Mouse (Mus musculus): ENCODE data around the gene Cdk17. TPM values are rescaled to one million over a fixed set of nuclear protein-coding genes. Genes with fewer than 3 reads are reported as not detected.

Cdk17 gene
- polyA plus RNA-seq, 1 experiment from 2014 or later, result 45.7 TPM

DNA sequence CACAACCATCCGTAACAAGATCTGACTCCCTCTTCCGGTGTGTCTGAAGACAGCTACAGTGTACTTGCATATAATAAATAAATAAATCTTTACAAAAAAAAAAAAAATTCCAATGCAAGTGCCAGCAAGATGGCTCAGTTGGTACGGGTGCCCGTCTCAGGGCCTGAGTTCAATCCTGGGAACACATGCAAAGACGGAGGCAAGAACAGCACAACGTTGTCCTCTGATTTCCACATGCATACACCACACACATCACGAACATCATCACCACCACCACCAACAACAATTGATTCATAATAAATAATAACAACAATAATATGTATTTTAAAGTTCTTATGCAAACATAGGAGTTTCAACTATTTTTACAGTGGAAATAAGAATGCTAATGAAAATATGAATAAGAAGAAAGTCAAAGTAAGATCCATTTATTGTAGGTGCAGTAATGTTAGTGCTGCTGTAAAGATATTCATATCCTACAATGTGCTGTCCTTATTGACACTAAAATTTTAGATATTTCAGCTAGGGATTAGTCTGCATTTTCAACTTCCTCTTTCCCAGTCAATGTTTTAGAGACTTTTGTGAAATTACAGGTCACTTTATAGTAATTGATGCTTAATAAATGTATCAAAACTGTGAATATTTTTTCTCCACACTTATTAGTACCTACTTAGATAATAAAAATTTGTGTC lies 2.4 kb downstream of the Cdk17 start:
- no peaks in the 10 kb centered on the region for H3K27me3 ChIP-seq
- H3K27ac ChIP-seq (replicated peaks), result peak overlapping the region; percentile 71; the same call in 1 of the 2 replicates
- peak overlapping the region; percentile 58 for H3K4me2 ChIP-seq
- no peak for ATAC-seq (ENCODE audit: low FRiP score, low read depth)
- peak overlapping the region; percentile 98 for H3K4me3 ChIP-seq
- no peaks in the 10 kb centered on the region for H3K9me3 ChIP-seq
- no peaks in the 10 kb centered on the region for H3K36me3 ChIP-seq
- H3K4me1 ChIP-seq (replicated peaks), result peaks cover 37% of the 10 kb centered on the region
- 43% methylated on average over 7 of the region's 7 CpGs for WGBS
- H3K9ac ChIP-seq, result 0 out of 2 replicates have a peak overlapping the region, but pooled peaks have one; percentile 29

DNA sequence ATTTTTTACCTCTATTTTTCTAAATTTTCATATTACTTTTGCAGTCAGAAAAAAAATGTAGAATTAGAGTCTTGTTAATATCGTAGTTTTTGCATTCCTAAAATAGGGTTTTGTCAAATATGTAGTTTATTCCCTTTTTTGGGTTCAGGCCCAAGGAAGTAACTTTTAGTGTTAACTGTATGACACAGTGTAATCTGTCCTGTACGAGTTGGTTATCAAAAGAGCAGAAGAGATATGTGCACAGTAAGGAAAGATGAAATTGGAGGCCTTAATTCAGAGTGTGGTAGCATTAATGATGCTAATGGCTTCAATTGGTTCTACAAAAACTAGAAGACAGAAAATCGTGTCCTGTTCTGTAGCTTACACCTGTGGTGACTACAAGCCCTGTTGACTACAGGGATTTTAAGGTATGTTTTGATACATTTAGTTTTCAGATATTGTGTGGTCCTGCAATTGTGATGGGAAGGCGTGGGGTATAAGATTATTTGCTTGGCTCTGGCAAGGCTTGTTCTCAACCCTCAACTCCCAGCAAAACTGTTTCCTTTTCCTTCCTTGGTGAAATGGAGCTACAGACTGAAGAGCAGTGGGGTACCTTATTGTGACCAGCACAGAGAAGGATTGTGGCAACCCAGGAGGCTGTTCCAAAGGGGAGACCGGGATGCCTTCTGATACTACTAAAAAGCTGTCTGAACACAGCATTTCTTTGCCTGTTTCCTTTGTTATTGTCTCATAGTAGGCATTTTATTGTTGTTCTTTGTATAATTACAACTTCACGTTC lies 3.2 kb downstream of the Cdk17 start:
- WGBS, result 52% methylated on average over 6 of the region's 6 CpGs
- no peak for ATAC-seq (ENCODE audit: low FRiP score, low read depth)
- no peak overlapping the region for H3K4me3 ChIP-seq
- no peaks in the 10 kb centered on the region for H3K36me3 ChIP-seq
- H3K27me3 ChIP-seq, result no peaks in the 10 kb centered on the region
- no peak overlapping the region for H3K27ac ChIP-seq (replicated peaks)
- H3K9me3 ChIP-seq, result no peaks in the 10 kb centered on the region
- no peak overlapping the region for H3K9ac ChIP-seq
- peak overlapping the region; percentile 18 for H3K4me2 ChIP-seq
- peaks cover 41% of the 10 kb centered on the region for H3K4me1 ChIP-seq (replicated peaks)

GRCm38 (mm10) chr10:93165416-93166381 lies 5.0 kb downstream of the Cdk17 start:
- Histone ChIP-seq H3K4me1 (replicated peaks) (peaks cover 41% of the 10 kb centered on the region), H3K9ac (no peak overlapping the region), H3K4me2 (peak overlapping the region; percentile 42), H3K9me3 (no peaks in the 10 kb centered on the region), H3K36me3 (no peaks in the 10 kb centered on the region), H3K4me3 (peak overlapping the region; percentile 7; the same call in 1 of the 2 replicates), H3K27ac (replicated peaks) (peak overlapping the region; percentile 58; the same call in 1 of the 2 replicates), H3K27me3 (no peaks in the 10 kb centered on the region)
- no peak for ATAC-seq (ENCODE audit: low FRiP score, low read depth)
- WGBS, result 10% methylated on average over 14 of the region's 14 CpGs

DNA sequence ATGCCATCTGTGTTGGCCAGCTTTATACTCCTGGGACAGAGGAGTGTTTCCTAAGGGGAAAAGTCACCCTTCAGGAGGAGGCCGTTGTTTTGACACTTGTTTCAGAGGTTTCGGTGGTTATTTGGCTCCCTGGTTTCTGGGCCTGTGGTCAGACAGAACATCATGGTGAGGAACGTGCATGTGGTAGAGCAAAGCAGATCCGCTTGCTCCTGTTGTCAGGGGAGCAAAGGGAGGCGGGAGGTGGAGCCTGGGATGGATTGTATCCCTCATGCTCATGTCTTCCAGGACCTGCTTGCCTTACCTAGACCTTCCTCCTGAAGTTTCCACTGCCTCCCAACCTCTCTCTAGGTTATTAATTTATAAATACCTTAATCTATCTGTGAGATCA lies 5.7 kb downstream of the Cdk17 start:
- ATAC-seq (ENCODE audit: low FRiP score, low read depth), result no peak
- peak overlapping the region; percentile 58; the same call in 1 of the 2 replicates for H3K27ac ChIP-seq (replicated peaks)
- H3K4me1 ChIP-seq (replicated peaks), result peaks cover 41% of the 10 kb centered on the region
- WGBS, result 6% methylated on average over 5 of the region's 5 CpGs
- no peak overlapping the region for H3K9ac ChIP-seq
- peak overlapping the region; percentile 7; the same call in 1 of the 2 replicates for H3K4me3 ChIP-seq
- no peaks in the 10 kb centered on the region for H3K36me3 ChIP-seq
- H3K27me3 ChIP-seq, result no peaks in the 10 kb centered on the region
- peak overlapping the region; percentile 42 for H3K4me2 ChIP-seq
- H3K9me3 ChIP-seq, result no peaks in the 10 kb centered on the region

- no peaks in the 10 kb centered on the region for H3K9me3 ChIP-seq
- H3K36me3 ChIP-seq, result no peaks in the 10 kb centered on the region
- H3K4me3 ChIP-seq, result no peak overlapping the region
- ATAC-seq (ENCODE audit: low FRiP score, low read depth), result no peak
- no peak overlapping the region for H3K9ac ChIP-seq
- H3K27ac ChIP-seq (replicated peaks), result no peak overlapping the region
- H3K27me3 ChIP-seq, result no peaks in the 10 kb centered on the region
- H3K4me2 ChIP-seq, result no peak overlapping the region
- WGBS, result 70% methylated on average over 6 of the region's 6 CpGs
- peaks cover 41% of the 10 kb centered on the region for H3K4me1 ChIP-seq (replicated peaks)
These were observed 6.6 kb downstream of the Cdk17 start for GRCm38 (mm10) chr10:93167311-93167710.

GRCm38 (mm10) chr10:93168067-93168466 lies 7.4 kb downstream of the Cdk17 start:
- no peak for ATAC-seq (ENCODE audit: low FRiP score, low read depth)
- 29% methylated on average over 4 of the region's 4 CpGs for WGBS
- no peaks in the 10 kb centered on the region for H3K9me3 ChIP-seq

DNA sequence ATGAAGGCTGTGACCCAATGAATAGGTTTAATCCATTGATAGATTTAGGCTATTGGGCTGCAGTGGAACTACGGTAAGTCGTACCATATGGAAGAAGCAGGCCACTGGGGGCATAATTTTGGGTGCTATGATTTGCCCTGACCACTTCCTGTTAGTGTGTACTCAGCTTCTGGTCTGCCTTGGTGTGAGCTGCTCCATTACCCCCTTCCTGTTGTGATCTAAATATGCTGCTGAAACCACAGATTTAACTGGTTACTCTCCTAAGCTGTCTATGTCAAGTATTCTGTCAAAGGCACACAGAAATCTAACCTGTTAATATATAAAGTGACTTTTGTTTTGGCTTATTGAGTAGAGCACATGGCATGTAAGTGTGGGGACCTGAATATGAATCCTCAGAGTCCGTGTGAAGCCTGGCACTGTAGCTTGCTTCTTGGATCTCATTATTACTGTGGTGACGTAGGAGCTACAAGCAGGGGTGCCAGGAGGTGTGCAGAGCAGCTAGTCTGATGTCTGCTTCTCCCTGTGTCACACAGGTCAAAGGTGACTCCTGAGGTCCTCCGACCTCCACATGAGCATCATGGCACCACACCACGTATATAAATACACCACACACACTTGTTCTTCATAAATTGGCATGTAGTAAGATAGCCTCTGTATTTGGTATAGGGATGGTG lies 10.6 kb downstream of the Cdk17 start:
- Histone ChIP-seq H3K9me3 (no peaks in the 10 kb centered on the region), H3K36me3 (0 out of 2 replicates have a peak, but pooled peaks cover 2% of the 10 kb centered on the region), H3K27me3 (no peaks in the 10 kb centered on the region), H3K4me2 (no peak overlapping the region), H3K9ac (no peak overlapping the region), H3K27ac (replicated peaks) (no peak overlapping the region), H3K4me3 (no peak overlapping the region), H3K4me1 (replicated peaks) (peaks cover 11% of the 10 kb centered on the region)
- no peak; the same call in 1 of the 2 replicates for ATAC-seq (ENCODE audit: low FRiP score, low read depth)
- WGBS, result 67% methylated on average over 6 of the region's 6 CpGs

More at GRCm38 (mm10) chr10:93168067-93168466, 7.4 kb downstream of the Cdk17 start:
- Histone ChIP-seq H3K4me2 (no peak overlapping the region), H3K27me3 (no peaks in the 10 kb centered on the region), H3K27ac (replicated peaks) (0 out of 2 replicates have a peak overlapping the region, but pooled peaks have one; percentile 15), H3K9ac (no peak overlapping the region), H3K4me1 (replicated peaks) (peaks cover 36% of the 10 kb centered on the region), H3K4me3 (no peak overlapping the region), H3K36me3 (0 out of 2 replicates have a peak, but pooled peaks cover 2% of the 10 kb centered on the region)

GRCm38 (mm10) chr10:93177471-93177870 lies 16.8 kb downstream of the Cdk17 start:
- no peak for ATAC-seq (ENCODE audit: low FRiP score, low read depth)
- 79% methylated on average over 5 of the region's 5 CpGs for WGBS
- Histone ChIP-seq H3K36me3 (0 out of 2 replicates have a peak, but pooled peaks cover 2% of the 10 kb centered on the region), H3K4me1 (replicated peaks) (peaks cover 3% of the 10 kb centered on the region; the same call in 1 of the 2 replicates), H3K27me3 (no peaks in the 10 kb centered on the region), H3K4me2 (no peak overlapping the region), H3K9me3 (no peaks in the 10 kb centered on the region), H3K27ac (replicated peaks) (no peak overlapping the region), H3K4me3 (no peak overlapping the region), H3K9ac (no peak overlapping the region)

- 74% methylated on average over 4 of the region's 4 CpGs for WGBS
- no peak for ATAC-seq (ENCODE audit: low FRiP score, low read depth)
- Histone ChIP-seq H3K4me1 (replicated peaks) (peaks cover 3% of the 10 kb centered on the region; the same call in 1 of the 2 replicates), H3K4me3 (no peak overlapping the region), H3K36me3 (0 out of 2 replicates have a peak, but pooled peaks cover 1% of the 10 kb centered on the region), H3K4me2 (no peak overlapping the region), H3K9me3 (no peaks in the 10 kb centered on the region), H3K27ac (replicated peaks) (no peak overlapping the region), H3K9ac (no peak overlapping the region), H3K27me3 (no peaks in the 10 kb centered on the region)
These were observed 17.2 kb downstream of the Cdk17 start for GRCm38 (mm10) chr10:93177874-93178273.

DNA sequence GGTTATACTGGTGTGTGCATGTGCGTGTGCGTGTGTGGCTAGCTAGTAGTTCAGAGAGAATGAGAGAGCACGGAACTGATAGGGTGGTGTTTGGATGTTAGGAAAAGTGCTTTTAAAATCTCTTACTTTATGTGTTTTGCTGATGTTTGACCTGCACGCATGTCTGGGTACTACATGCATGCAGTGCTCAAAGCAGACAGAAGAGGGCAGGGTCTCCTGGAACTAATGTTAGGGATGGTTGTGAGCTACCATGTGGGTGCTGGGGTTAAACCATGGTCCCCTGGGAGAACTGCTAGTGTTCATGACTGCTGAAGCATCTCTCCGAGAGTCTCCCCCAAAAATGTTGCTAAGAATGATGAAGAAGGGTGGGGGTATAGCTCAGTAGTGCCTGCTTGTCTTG lies 18.0 kb downstream of the Cdk17 start:
- Histone ChIP-seq H3K4me3 (no peak overlapping the region), H3K9me3 (no peaks in the 10 kb centered on the region), H3K27me3 (no peaks in the 10 kb centered on the region), H3K4me1 (replicated peaks) (peaks cover 3% of the 10 kb centered on the region; the same call in 1 of the 2 replicates), H3K36me3 (no peaks in the 10 kb centered on the region), H3K27ac (replicated peaks) (no peak overlapping the region), H3K9ac (no peak overlapping the region), H3K4me2 (no peak overlapping the region)
- no peak for ATAC-seq (ENCODE audit: low FRiP score, low read depth)
- 97% methylated on average over 5 of the region's 5 CpGs for WGBS

All from hindbrain, embryonic 15.5 days (tissue).